Mouse (Mus musculus): Measurements from ENCODE around the gene Naglu. TPM values are rescaled to one million over a fixed set of nuclear protein-coding genes. Genes with fewer than 3 reads are reported as not detected.
"Not testable (repeated sequence)": the region's sequence is repeated elsewhere in the genome, so short reads cannot be mapped to it uniquely, and the experiment has no call there.

The Naglu gene
- total RNA-seq, 2 experiments from 2014 or later = 7.2 to 10.1 TPM

GRCm38 (mm10) chr11:101115564-101115963 lies 45.8 kb downstream of the Naglu start:
- intact Hi-C loops (cut with DNase I) = no loop called here
- DNase-seq = no peak

- intact Hi-C loops (cut with DNase I) = loop anchor here (2.0 kb wide), 1 partner anchor 19 kb away; no protein-coding TSS in a partner anchor
- DNase-seq = no peak
Measured at GRCm38 (mm10) chr11:101118105-101118504, 48.3 kb downstream of the Naglu start.

GRCm38 (mm10) chr11:101119131-101119760 lies 49.4 kb downstream of the Naglu start:
- intact Hi-C loops (cut with DNase I) = loop anchor here (2.0 kb wide), 1 partner anchor 20 kb away; no protein-coding TSS in a partner anchor
- no peak for DNase-seq

GRCm38 (mm10) chr11:101119761-101120544 lies 50.1 kb downstream of the Naglu start, which contains the start of the genes Retreg3 and Tubg1:
TSS of gene Retreg3 (minus strand) at chr11:101119893.
TSS of gene Tubg1 (plus strand) at chr11:101119938.
- intact Hi-C loops (cut with DNase I) = loop anchor here (2.0 kb wide), 1 partner anchor 21 kb away; no protein-coding TSS in a partner anchor
- peak; percentile 99 to 100 for DNase-seq

- intact Hi-C loops (cut with DNase I) = no loop called here
- no peak for DNase-seq
Measured at GRCm38 (mm10) chr11:101120545-101121188, 50.9 kb downstream of the Naglu start.

- DNase-seq; intact Hi-C loops (cut with DNase I): not testable (repeated sequence)
Measured at GRCm38 (mm10) chr11:101124494-101124893, 54.7 kb downstream of the Naglu start.

- DNase-seq; intact Hi-C loops (cut with DNase I): not testable (repeated sequence)
Measured at GRCm38 (mm10) chr11:101125008-101125407, 55.2 kb downstream of the Naglu start.

GRCm38 (mm10) chr11:101127075-101127474 lies 57.3 kb downstream of the Naglu start:
- intact Hi-C loops (cut with DNase I) = no loop called here
- DNase-seq = peak in 1 of 2 experiments; percentile 33

Small RNA genes within 50 kb of the gene (microRNA-seq; reads per million reads assigned to microRNA genes)
- gene Mir6928 = 0.81 to 4.6 reads per million in 2 experiments

Other genes starting within 250 kb of the Naglu start
- 10 to 100 TPM; 62.4 to 66.5 TPM for gene Stat5b, start 219.3 kb upstream of the Naglu start, total RNA-seq (2021)
- 10 to 100 TPM; 28.1 to 28.7 TPM for gene Stat5a, start 210.7 kb upstream of the Naglu start, total RNA-seq (2021)
- 100 to 1,000 TPM; 103 to 107 TPM for gene Stat3, start 130.5 kb upstream of the Naglu start, total RNA-seq (2021)
- 100 to 1,000 TPM; 336 to 338 TPM for gene Cavin1, start 99.1 kb upstream of the Naglu start, total RNA-seq (2021)
- 10 to 100 TPM; 89.3 to 90.2 TPM for gene Atp6v0a1, start 60.6 kb upstream of the Naglu start, total RNA-seq (2021)
- gene Hsd17b1, start 8.4 kb downstream of the Naglu start, total RNA-seq (2021) = under 1 TPM; 0.32 to 0.41 TPM
- 10 to 100 TPM; 16.8 to 21.4 TPM for gene Coasy, start 12.6 kb downstream of the Naglu start, total RNA-seq (2021)
- gene Mlx, start 17.3 kb downstream of the Naglu start, total RNA-seq (2021) = 10 to 100 TPM; 17.4 to 17.6 TPM
- 1 to 10 TPM; 2.0 to 2.2 TPM for gene Psmc3ip, start 25.4 kb downstream of the Naglu start, total RNA-seq (2021)
- gene Retreg3, start 49.9 kb downstream of the Naglu start, total RNA-seq (2021) = 10 to 100 TPM; 37.7 to 40.0 TPM
- gene Tubg1, start 49.9 kb downstream of the Naglu start, total RNA-seq (2021) = 10 to 100 TPM; 20.9 to 25.8 TPM
- gene Tubg2, start 85.9 kb downstream of the Naglu start, total RNA-seq (2021) = 1 to 10 TPM; 2.2 to 2.9 TPM
- gene Cntnap1, start 100.5 kb downstream of the Naglu start, total RNA-seq (2021) = 1 to 10 TPM; 1.4 to 2.1 TPM
- gene Plekhh3, start 101.3 kb downstream of the Naglu start, total RNA-seq (2021) = 10 to 100 TPM; 26.6 to 26.9 TPM
- not detected for gene Ccr10, start 105.4 kb downstream of the Naglu start, total RNA-seq (2021)
- 10 to 100 TPM; 24.0 to 27.5 TPM for gene Ezh1, start 156.5 kb downstream of the Naglu start, total RNA-seq (2021)
- gene Ramp2, start 176.0 kb downstream of the Naglu start, total RNA-seq (2021) = 100 to 1,000 TPM; 149 to 167 TPM
- gene Vps25, start 183.7 kb downstream of the Naglu start, total RNA-seq (2021) = 10 to 100 TPM; 76.4 to 81.0 TPM
- gene Wnk4, start 190.6 kb downstream of the Naglu start, total RNA-seq (2021) = 10 to 100 TPM in 1 of 2 experiments, 1 to 10 TPM in 1; 7.0 to 11.7 TPM
- under 1 TPM; 0.24 to 0.39 TPM for gene Cntd1, start 209.0 kb downstream of the Naglu start, total RNA-seq (2021)
- 10 to 100 TPM; 84.0 to 89.7 TPM for gene Coa3, start 209.1 kb downstream of the Naglu start, total RNA-seq (2021)
- 10 to 100 TPM; 90.0 to 96.3 TPM for gene Becn1, start 232.3 kb downstream of the Naglu start, total RNA-seq (2021)
- 10 to 100 TPM; 80.9 to 96.0 TPM for gene Psme3, start 246.2 kb downstream of the Naglu start, total RNA-seq (2021)

All from heart, postnatal 14 days (tissue).